Mouse (Mus musculus) CD8-positive naive resting alpha-beta T cell, adult 2 months (primary cell): ENCODE data around the gene Rc3h2.

Experiments
- DNase-seq, 2 experiments: peaks; one replicate each; pipeline ENCODE4 v3.0.0; 2022; ENCODE audit warnings: low read depth in 2 of 2, low spot score in 2 of 2

Gene Rc3h2

GRCm38 (mm10) chr2:37338497-37339187, 84.1 kb downstream of the Rc3h2 start:
- no peak for DNase-seq

- DNase-seq: no peak
Observed at GRCm38 (mm10) chr2:37333321-37333720, 89.4 kb downstream of the Rc3h2 start.

- DNase-seq: no peak
Observed at GRCm38 (mm10) chr2:37326215-37326614, 96.5 kb downstream of the Rc3h2 start, which contains the start of gene Olfr368. TSS of gene Olfr368 (plus strand) at chr2:37326515.
